Mouse (Mus musculus) MEL (cell line): ENCODE measurements around the gene Gm6793. TPM values are rescaled to one million over a fixed set of nuclear protein-coding genes. Genes with fewer than 3 reads are reported as not detected.

Source experiments
- DNase-seq: peaks from one replicate; pipeline ENCODE4 v3.0.0; 2011; ENCODE audit warnings: low read depth, low spot score
- H3K27ac ChIP-seq: 2 replicates; pipeline ENCODE4 v1.5.1; 2012; ENCODE audit warnings: low read depth, mild to moderate bottlenecking, control low read depth, low read length, moderate library complexity; ENCODE audit not compliant: control insufficient read depth
- H3K27me3 ChIP-seq, 2 experiments: fragments of 150-350 bp in 1 of 2; sonication (generic) in 1 of 2; 2 replicates each; pipeline ENCODE4 v1.6.1; 2012; ENCODE audit warnings: low read length in 2 of 2, mild to moderate bottlenecking in 2 of 2, improper control_type of control experiment in 1 of 2, moderate library complexity in 1 of 2; ENCODE audit not compliant: insufficient read depth in 2 of 2, control insufficient read depth in 1 of 2
- H3K36me3 ChIP-seq, 2 experiments: 2 replicates each; pipeline ENCODE4 v1.6.1; 2012 to 2014; ENCODE audit warnings: low read length in 2 of 2, improper control_type of control experiment in 1 of 2, inconsistent platforms in 1 of 2, mild to moderate bottlenecking in 1 of 2; ENCODE audit not compliant: insufficient read depth in 2 of 2, control insufficient read depth in 1 of 2
- H3K4me1 ChIP-seq, 2 experiments: fragments of 150-350 bp in 1 of 2; sonication (generic) in 1 of 2; 2 replicates each; pipeline ENCODE4 v1.6.1; 2012; ENCODE audit warnings: low read length in 2 of 2, improper control_type of control experiment in 1 of 2, mild to moderate bottlenecking in 1 of 2; ENCODE audit not compliant: insufficient read depth in 2 of 2, control insufficient read depth in 1 of 2
- H3K4me3 ChIP-seq, 2 experiments: fragments of 150-350 bp in 1 of 2; sonication (generic) in 1 of 2; 2 replicates each; pipeline ENCODE4 v1.5.1; 2012; ENCODE audit warnings: low read depth in 2 of 2, low read length in 2 of 2, mild to moderate bottlenecking in 2 of 2, moderate library complexity in 2 of 2, control low read depth in 1 of 2, improper control_type of control experiment in 1 of 2; ENCODE audit not compliant: control insufficient read depth in 1 of 2, insufficient read depth in 1 of 2
- H3K79me2 ChIP-seq: 2 replicates; pipeline ENCODE4 v1.6.1; 2012; ENCODE audit warnings: mild to moderate bottlenecking, low read length, moderate library complexity; ENCODE audit not compliant: control insufficient read depth, poor library complexity, insufficient read depth
- H3K9ac ChIP-seq: 2 replicates; pipeline ENCODE4 v1.6.1; 2012; ENCODE audit warnings: low read depth, mild to moderate bottlenecking, control low read depth, low read length, moderate library complexity; ENCODE audit not compliant: control insufficient read depth, poor library complexity, severe bottlenecking
- H3K9me3 ChIP-seq: fragments of 150-350 bp; sonication (generic); replicated peaks from 2 replicates; pipeline ENCODE4 v1.6.1; 2012; ENCODE audit warnings: mild to moderate bottlenecking, low read length, improper control_type of control experiment, moderate library complexity; ENCODE audit not compliant: insufficient read depth
- CHD2 ChIP-seq: IDR thresholded peaks from 2 replicates; pipeline ENCODE4 v1.6.1; 2011; ENCODE audit warnings: low read length, improper control_type of control experiment
- CTCF ChIP-seq, 3 experiments: IDR thresholded peaks in 2 of 3; conservative IDR thresholded peaks in 1 of 3; 2 replicates each; pipeline ENCODE4 v1.5.1; 2011 to 2012; ENCODE audit warnings: low read length in 3 of 3, low read depth in 2 of 3, mild to moderate bottlenecking in 2 of 3, improper control_type of control experiment in 1 of 3, inconsistent platforms in 1 of 3, mixed read lengths in 1 of 3, moderate library complexity in 1 of 3; ENCODE audit not compliant: control insufficient read depth in 1 of 3, insufficient read depth in 1 of 3, poor library complexity in 1 of 3, severe bottlenecking in 1 of 3
- ETS1 ChIP-seq: IDR thresholded peaks from 2 replicates; pipeline ENCODE4 v1.6.1; 2012; ENCODE audit warnings: low read depth, mild to moderate bottlenecking, inconsistent platforms, low read length, improper control_type of control experiment, moderate library complexity
- MAFK ChIP-seq: IDR thresholded peaks from 2 replicates; pipeline ENCODE4 v1.6.1; 2011; ENCODE audit warnings: low read depth, mild to moderate bottlenecking, low read length, improper control_type of control experiment, borderline replicate concordance
- MAX ChIP-seq: IDR thresholded peaks from 2 replicates; pipeline ENCODE4 v1.6.1; 2011; ENCODE audit warnings: low read length, improper control_type of control experiment
- MXI1 ChIP-seq: IDR thresholded peaks from 2 replicates; pipeline ENCODE4 v1.6.1; 2011; ENCODE audit warnings: mild to moderate bottlenecking, low read depth, low read length, improper control_type of control experiment
- MYB ChIP-seq: IDR thresholded peaks from 2 replicates; pipeline ENCODE4 v1.6.1; 2011; ENCODE audit warnings: mild to moderate bottlenecking, low read depth, low read length, improper control_type of control experiment
- RAD21 ChIP-seq: IDR thresholded peaks from 2 replicates; pipeline ENCODE4 v1.6.1; 2011; ENCODE audit warnings: mild to moderate bottlenecking, low read depth, low read length, improper control_type of control experiment
- RCOR1 ChIP-seq: IDR thresholded peaks from 2 replicates; pipeline ENCODE4 v1.6.1; 2012; ENCODE audit warnings: low read depth, mild to moderate bottlenecking, inconsistent platforms, low read length, improper control_type of control experiment
- SMC3 ChIP-seq: IDR thresholded peaks from 2 replicates; pipeline ENCODE4 v1.6.1; 2011; ENCODE audit warnings: low read depth, low read length, improper control_type of control experiment
- TBP ChIP-seq: IDR thresholded peaks from 2 replicates; pipeline ENCODE4 v1.8.0; 2011; ENCODE audit warnings: low read depth, low read length, improper control_type of control experiment
- TCF12 ChIP-seq: IDR thresholded peaks from 2 replicates; pipeline ENCODE4 v1.6.1; 2014; ENCODE audit warnings: low read depth, mild to moderate bottlenecking, inconsistent platforms, low read length, improper control_type of control experiment, moderate library complexity
- UBTF ChIP-seq: IDR thresholded peaks from 2 replicates; pipeline ENCODE4 v1.6.1; 2012; ENCODE audit warnings: low read depth, mild to moderate bottlenecking, inconsistent platforms, low read length, improper control_type of control experiment, moderate library complexity, borderline replicate concordance; ENCODE audit not compliant: insufficient read depth
- USF1 ChIP-seq: IDR thresholded peaks from 2 replicates; pipeline ENCODE4 v1.6.1; 2014; ENCODE audit warnings: low read depth, mild to moderate bottlenecking, inconsistent platforms, low read length, improper control_type of control experiment, moderate library complexity
- ZKSCAN1 ChIP-seq: IDR thresholded peaks from 2 replicates; pipeline ENCODE4 v1.6.1; 2012; ENCODE audit warnings: low read depth, mild to moderate bottlenecking, inconsistent platforms, low read length, improper control_type of control experiment, moderate library complexity
- ZMIZ1 ChIP-seq: IDR thresholded peaks from 2 replicates; pipeline ENCODE4 v1.6.1; 2012; ENCODE audit warnings: low read depth, mild to moderate bottlenecking, inconsistent platforms, low read length, improper control_type of control experiment, moderate library complexity
- ZNF384 ChIP-seq: IDR thresholded peaks from 2 replicates; pipeline ENCODE4 v1.6.1; 2012; ENCODE audit warnings: low read depth, mild to moderate bottlenecking, inconsistent platforms, low read length, improper control_type of control experiment
- polyA plus RNA-seq, 2 experiments: library from polyadenylated mRNA; stranded (reverse) in 1 of 2; unstranded in 1 of 2; fragments of >175 nt in 1 of 2; fragments of >200 nt in 1 of 2; gene quantifications; 2 replicates each; pipeline versions ENCODE4 v1.2.1 to v1.2.4; 2012; ENCODE audit warnings: low replicate concordance in 2 of 2, low read depth in 1 of 2; ENCODE audit not compliant: insufficient read length in 2 of 2, insufficient read depth in 1 of 2, missing spikeins in 1 of 2
- total RNA-seq: library from RNA; depleted of rRNA; stranded (reverse); fragments of 300-350 nt; gene quantifications from 2 replicates; pipeline ENCODE4 v1.2.3, GENCODE M21; 2012

Gene Gm6793
- total and polyA plus RNA-seq, 3 experiments: 0.19 to 0.46 TPM; not detected in 1

- H3K27ac ChIP-seq: no peak overlapping the region
- TF ChIP-seq TBP (no peak), TCF12 (no peak), MYB (no peak), ZNF384 (peak; percentile 42; the same call in 1 of the 2 replicates), RAD21 (no peak)
- TF ChIP-seq, all 39 proteins: peak for 1
- Histone ChIP-seq H3K27me3 (no peaks in the 10 kb centered on the region), H3K4me3 (no peak overlapping the region), H3K79me2 (no peaks in the 10 kb centered on the region), H3K9me3 (no peaks in the 10 kb centered on the region), H3K4me1 (peaks cover 2 to 12% of the 10 kb centered on the region in 2 experiments; a peak in 3 of 4 replicates), H3K36me3 (peaks cover 0 to 7% of the 10 kb centered on the region in 2 experiments; a peak in 3 of 4 replicates), H3K9ac (no peak overlapping the region)
- no peak for DNase-seq
Observed at GRCm38 (mm10) chr8:111964849-111965561, 49.8 kb downstream of the Gm6793 start.

GRCm38 (mm10) chr8:111964351-111964750 is 50.5 kb downstream of the Gm6793 start:
- H3K9ac ChIP-seq: no peak overlapping the region
- H3K79me2 ChIP-seq: no peaks in the 10 kb centered on the region
- no peaks in the 10 kb centered on the region for H3K27me3 ChIP-seq
- peaks cover 0 to 7% of the 10 kb centered on the region in 2 experiments; a peak in 3 of 4 replicates for H3K36me3 ChIP-seq
- DNase-seq: no peak
- no peak overlapping the region for H3K4me3 ChIP-seq
- TF ChIP-seq UBTF (no peak), ZNF384 (no peak), ZMIZ1 (no peak), TBP (no peak), SMC3 (no peak), USF1 (no peak), CHD2 (no peak), TCF12 (no peak), MAX (no peak), ZKSCAN1 (no peak)
- peaks cover 2 to 12% of the 10 kb centered on the region in 2 experiments; a peak in 3 of 4 replicates for H3K4me1 ChIP-seq
- no peak overlapping the region for H3K27ac ChIP-seq
- no peaks in the 10 kb centered on the region for H3K9me3 ChIP-seq

GRCm38 (mm10) chr8:111963546-111963945 is 51.3 kb downstream of the Gm6793 start:
- peaks cover 2 to 12% of the 10 kb centered on the region in 2 experiments; a peak in 3 of 4 replicates for H3K4me1 ChIP-seq
- no peak overlapping the region for H3K4me3 ChIP-seq
- H3K9me3 ChIP-seq: no peaks in the 10 kb centered on the region
- H3K27me3 ChIP-seq: no peaks in the 10 kb centered on the region
- TF ChIP-seq CHD2: no peak
- TF ChIP-seq RCOR1: no peak
- TF ChIP-seq TCF12: no peak
- TF ChIP-seq ZMIZ1: no peak
- no peak for TF ChIP-seq SMC3
- no peak for TF ChIP-seq MXI1
- TF ChIP-seq ETS1: no peak
- no peak for TF ChIP-seq CTCF (IDR thresholded peaks at IDR 0.05 in 2 of 3, conservative IDR thresholded peaks at IDR 0.05 in 1 of 3; ENCODE audit: control insufficient read depth in 1 of 3, insufficient read depth in 1 of 3, low read depth in 2 of 3, low read length in 3 of 3, poor library complexity in 1 of 3, severe bottlenecking in 1 of 3)
- no peak for TF ChIP-seq MAFK
- H3K27ac ChIP-seq: no peak overlapping the region
- no peaks in the 10 kb centered on the region for H3K79me2 ChIP-seq
- no peak overlapping the region for H3K9ac ChIP-seq
- no peak for DNase-seq
- H3K36me3 ChIP-seq: peaks cover 0 to 7% of the 10 kb centered on the region in 2 experiments; a peak in 2 of 4 replicates
